Mouse (Mus musculus) urinary bladder, postnatal 14 days (tissue): ENCODE data around the gene Atp5s.

ENCODE experiments used
- DNase-seq: peaks from one replicate; pipeline ENCODE4 v3.0.0; 2021; ENCODE audit warnings: low spot score

The Atp5s gene

DNA sequence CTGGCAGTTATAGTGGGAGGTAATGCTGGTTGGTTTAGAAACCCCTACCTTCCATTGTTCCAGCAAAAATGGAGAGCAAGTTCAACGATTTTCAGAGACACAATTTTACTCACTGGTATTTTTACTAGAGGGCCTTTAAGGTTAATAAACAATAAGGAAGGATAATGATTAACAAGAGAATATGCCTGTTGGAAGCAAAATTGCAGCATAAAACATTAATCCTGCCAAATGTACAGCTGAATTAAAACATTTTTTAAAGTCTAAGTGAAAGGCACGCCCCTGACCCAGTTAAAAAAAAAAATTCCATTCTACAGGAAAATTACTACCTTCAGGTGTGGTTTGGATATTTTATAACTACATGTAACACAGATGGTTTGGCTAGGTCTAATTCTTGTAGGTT lies 53.2 kb downstream of the Atp5s start:
- DNase-seq: no peak

DNA sequence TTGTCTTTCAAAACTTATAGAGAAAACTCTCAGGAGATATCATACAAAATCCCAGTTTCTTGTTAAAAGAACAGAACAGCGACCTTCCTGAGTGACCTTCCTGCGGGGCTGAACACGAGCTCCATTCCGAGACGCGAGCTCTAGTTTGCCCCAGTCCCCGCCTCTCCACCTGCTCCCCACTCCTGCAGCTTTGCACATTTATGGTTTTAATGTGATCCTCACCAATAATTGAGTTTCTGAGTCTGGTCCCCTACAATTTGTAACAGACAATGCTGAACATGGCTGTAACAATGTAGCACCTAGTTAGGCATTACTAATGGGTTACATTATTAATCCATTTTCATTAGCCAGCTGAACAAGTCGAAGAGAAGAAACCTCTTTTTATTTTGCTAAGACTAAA lies 56.7 kb downstream of the Atp5s start:
- DNase-seq: no peak

DNA sequence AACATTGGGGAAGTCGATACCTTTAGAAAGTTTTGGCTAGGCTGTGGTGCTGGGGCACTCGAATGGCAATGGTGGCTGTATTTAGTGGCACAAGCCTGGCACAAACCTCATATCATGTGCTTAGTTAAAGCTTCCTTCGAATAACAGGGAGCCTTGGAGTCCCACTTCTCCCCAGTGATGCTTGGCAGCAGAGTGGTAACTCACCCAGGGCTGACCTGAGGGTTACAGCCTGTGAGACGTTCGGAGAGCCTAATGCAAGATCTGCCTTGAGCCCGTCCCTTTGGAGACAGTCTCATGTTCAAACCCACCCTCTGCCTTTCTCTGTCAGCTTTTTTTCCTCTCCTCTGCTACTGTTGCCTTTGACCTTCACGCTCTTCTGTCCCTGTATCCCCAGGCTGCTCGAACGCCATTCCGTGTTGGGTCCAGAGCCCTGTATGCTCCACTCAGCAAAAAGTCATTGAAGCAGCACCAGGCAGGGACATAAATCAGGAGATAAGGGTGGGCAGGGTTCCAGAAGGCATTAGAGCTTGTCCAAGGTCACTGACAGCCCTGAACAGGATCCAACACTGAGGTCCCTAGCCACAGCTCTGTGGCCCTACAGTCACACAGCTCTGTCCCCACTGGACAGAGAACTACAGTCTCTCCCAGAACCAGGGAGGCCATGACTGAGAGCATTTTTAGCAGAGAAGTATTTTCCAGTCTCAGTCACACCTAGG lies 57.3 kb downstream of the Atp5s start:
- DNase-seq: peak; percentile 34

DNA sequence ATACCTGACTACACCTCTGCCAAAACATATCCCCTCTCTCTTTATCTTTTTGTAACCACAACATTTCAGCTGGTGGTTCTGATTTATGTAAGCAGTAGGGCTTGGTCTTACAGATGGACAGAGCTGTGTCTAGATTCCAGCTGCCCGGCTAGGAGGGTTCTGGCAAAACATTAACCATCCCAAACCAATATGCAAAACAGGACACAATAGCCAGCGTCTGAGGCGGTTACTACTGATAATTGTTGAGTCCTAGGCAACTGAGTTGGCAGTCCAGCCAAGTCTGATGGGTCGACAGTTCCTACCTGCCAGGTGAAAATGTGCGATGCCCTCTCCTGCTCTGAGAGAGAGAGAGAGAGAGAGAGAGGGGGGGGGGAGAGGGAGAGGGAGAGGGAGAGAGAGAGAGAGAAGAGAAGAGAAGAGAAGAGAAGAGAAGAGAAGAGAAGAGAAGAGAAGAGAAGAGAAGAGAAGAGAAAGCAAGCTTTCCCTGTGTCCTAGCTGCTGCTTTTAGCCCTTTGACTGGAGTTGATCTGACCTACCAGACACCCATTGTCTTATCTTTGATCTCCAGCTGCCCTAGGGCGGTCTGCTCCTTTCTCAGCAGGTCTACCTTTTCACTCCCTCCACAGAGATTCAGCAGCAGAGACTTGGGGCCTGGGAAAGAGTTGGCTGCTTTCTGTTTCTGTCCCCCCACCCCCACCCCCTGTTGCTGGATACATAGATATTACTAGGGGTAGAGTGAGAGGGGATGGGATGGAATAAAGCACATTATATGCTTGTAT lies 58.7 kb downstream of the Atp5s start:
- DNase-seq: no peak

DNA sequence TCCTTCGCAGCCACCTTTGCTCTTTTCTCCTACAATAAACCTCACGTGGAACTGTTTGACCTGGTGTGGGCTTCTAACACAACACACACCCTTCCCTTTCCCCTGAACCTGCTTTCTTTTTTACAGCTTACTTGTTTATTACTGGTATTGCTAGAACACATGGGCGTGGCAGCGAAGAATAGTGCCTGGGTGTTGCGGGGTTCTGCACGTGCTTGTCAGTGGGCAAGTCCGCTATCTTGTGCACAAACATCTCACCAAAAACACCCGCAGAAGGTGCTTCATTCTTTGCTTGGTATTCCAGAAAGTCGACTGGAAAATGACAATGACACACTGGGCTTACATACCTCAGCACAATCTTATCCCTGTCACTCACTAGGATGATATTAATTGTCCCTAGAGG lies 60.7 kb downstream of the Atp5s start:
- DNase-seq: no peak

DNA sequence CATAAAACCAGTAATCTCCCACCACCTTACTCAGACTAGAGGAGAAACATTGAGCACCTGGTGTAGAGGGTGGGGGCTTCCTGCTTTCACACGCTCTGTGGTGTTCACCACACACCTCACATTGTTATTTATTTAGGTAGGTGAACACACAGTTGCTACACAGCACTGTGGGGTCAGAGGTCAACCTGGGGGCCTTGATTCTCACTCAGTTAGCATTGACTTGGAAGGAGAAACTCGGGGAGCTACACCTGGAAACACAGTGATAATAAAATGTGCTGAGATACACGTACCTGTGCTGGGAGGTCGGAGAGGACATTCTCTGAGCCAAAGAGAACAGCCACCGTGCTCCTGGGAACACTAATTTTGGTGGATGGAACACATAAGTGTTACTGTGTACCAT lies 63.6 kb downstream of the Atp5s start:
- DNase-seq: no peak

DNA sequence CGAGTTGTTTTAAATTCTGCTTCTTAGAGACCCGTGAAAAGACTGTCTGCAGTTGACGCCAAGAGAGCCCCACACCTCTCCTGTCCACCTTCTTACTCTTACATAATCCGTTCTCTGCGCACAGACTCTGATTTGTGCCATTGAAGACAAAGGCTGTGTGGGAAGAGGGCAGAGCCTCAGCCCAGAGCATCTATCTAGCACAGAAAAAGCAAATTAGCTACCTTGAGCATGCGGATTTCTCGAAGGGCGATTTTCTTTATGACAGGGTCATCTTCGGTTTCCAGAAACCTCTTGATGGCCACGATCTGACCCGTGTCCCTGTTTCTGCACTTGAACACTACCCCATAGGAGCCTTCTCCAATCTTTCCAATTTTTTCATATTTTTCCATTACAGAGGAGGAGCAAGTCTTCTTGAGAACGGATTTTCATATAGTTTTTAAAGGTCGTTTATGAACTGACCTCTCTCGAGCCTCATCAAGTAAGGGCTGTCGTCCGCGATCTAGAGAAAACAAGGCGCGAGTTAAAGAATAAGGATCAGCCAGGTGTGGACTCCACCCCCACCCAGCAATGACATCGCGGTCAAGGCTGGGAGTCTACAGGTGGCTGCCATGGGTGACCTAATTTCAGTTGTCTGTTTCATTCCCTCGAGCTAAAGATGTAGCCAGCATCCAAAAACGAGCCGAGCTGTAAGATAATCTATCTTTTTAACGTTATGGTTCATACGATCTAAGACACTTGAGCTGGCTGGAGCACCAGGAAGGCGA lies 65.2 kb downstream of the Atp5s start:
- DNase-seq: no peak

DNA sequence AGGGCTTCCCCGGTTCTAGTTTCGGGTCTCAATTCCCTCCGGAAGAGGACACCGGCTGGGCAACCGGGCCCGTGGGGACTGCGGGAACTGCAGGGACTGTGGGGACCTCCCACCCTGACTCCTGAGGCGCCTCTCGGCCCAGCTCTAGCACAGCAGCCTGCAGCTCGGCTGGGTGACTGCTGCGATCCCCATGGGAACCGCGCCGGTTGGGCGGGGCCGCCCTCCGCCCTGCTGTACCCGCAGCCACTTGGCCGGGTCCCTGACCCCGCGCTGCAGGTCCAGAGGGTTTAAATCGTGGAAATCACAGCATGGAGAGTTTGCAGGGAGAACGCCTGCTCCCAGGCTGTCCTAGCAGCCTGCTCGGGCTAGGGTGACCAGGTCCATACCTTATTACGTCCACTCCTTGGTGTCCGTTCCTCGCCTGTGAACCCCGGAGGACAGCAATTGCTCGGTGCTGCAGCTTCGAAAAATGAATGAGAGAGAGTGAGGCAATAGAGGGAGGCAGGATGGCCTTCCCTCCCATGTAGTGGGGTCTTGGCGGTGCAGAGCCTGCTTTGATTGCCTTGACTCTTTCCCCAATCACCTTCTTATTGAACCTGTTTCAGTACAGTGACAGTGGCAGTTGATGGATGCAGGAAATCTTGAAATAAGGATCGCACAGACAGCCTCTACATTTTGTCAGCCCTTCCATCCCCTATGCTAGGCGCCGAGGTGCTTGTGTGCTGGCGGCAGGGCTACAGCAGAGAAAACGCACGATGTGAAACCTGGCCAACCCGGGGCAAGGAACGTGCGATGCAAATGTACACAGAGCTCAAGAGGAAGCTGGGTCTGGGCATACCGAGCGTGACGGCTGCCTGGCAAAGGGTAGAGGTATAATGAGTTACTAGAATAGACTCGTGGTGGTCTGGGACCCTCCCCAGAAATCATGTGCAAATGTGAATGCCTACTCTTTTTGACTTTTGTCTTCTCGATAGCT lies 66.1 kb downstream of the Atp5s start, which contains the start of gene Cdkl1:
Gene Cdkl1, minus strand, starts transcription at position 738 of the 976 bp plus-strand sequence.
- peak; percentile 38 for DNase-seq
